Mouse (Mus musculus) lung, embryonic 14.5 days (tissue): ENCODE results near the gene Mon1a. TPM values are rescaled to one million over a fixed set of nuclear protein-coding genes. Genes with fewer than 3 reads are reported as not detected.

Experiments
- ATAC-seq: fragments of 200-750 bp; cut with Nextera tagmentation; 2 replicates; pipeline ENCODE4 v1.8.0; 2017; ENCODE audit warnings: mild to moderate bottlenecking, moderate TSS enrichment, moderate library complexity; ENCODE audit not compliant: insufficient read depth
- DNase-seq: peaks from one replicate; pipeline ENCODE4 v3.0.0-alpha.2; 2015
- H3K27ac ChIP-seq: fragments of 300-500 bp; sonication (generic); 2 replicates; pipeline ENCODE4 v1.5.1; 2014; ENCODE audit warnings: low read depth, mild to moderate bottlenecking, moderate library complexity
- H3K27me3 ChIP-seq: fragments of 300-500 bp; sonication (generic); 2 replicates; pipeline ENCODE4 v1.6.1; 2014; ENCODE audit warnings: low read length, control low read depth; ENCODE audit not compliant: insufficient read depth
- H3K36me3 ChIP-seq: fragments of 300-500 bp; sonication (generic); 2 replicates; pipeline ENCODE4 v1.6.1; 2014; ENCODE audit warnings: control low read depth; ENCODE audit not compliant: insufficient read depth
- H3K4me1 ChIP-seq: fragments of 300-500 bp; sonication (generic); 2 replicates; pipeline ENCODE4 v1.6.1; 2014; ENCODE audit warnings: antibody characterized with exemption, control low read depth; ENCODE audit not compliant: insufficient read depth
- H3K4me2 ChIP-seq: fragments of 300-500 bp; sonication (generic); 2 replicates; pipeline ENCODE4 v1.6.1; 2014; ENCODE audit warnings: mild to moderate bottlenecking
- H3K4me3 ChIP-seq: fragments of 300-500 bp; sonication (generic); 2 replicates; pipeline ENCODE4 v1.5.1; 2014; ENCODE audit warnings: low read depth, low read length
- H3K9ac ChIP-seq: fragments of 300-500 bp; sonication (generic); 2 replicates; pipeline ENCODE4 v1.6.1; 2014
- H3K9me3 ChIP-seq: fragments of 300-500 bp; sonication (generic); 2 replicates; pipeline ENCODE4 v1.6.1; 2016; ENCODE audit warnings: low read depth, low read length, control low read depth
- CTCF ChIP-seq: IDR thresholded peaks from 2 replicates; pipeline ENCODE4 v1.5.1; 2016; ENCODE audit warnings: antibody characterized with exemption, low read depth
- WGBS: fragments of 180-500 bp; shearing (Covaris S2); extraction: QIAGEN DNeasy Blood & Tissue Kit; methylation state at CpG from one replicate; pipeline ENCODE4 v1.1.7; 2014; 5-methylcytosine and 5-hydroxymethylcytosine counted together
- polyA plus RNA-seq: library from polyadenylated mRNA; unstranded; fragments of >200 nt; fragmentation: Nextera tagmentation; extraction: Ambion mirVana; gene quantifications from 2 replicates; pipeline ENCODE4 v1.2.1, GENCODE M21; 2014

Gene Mon1a
- polyA plus RNA-seq, 1 experiment from 2014 or later: 13.0 TPM

- H3K4me3 ChIP-seq: peak overlapping the region; percentile 36
- no peaks in the 10 kb centered on the region for H3K9me3 ChIP-seq
- no peak for TF ChIP-seq CTCF
- peaks cover 24% of the 10 kb centered on the region for H3K4me1 ChIP-seq
- peak overlapping the region; percentile 67 for H3K4me2 ChIP-seq
- ATAC-seq (no peak), DNase-seq (peak; percentile 24)
- no peak overlapping the region for H3K27ac ChIP-seq
- H3K9ac ChIP-seq: peak overlapping the region; percentile 62; the same call in 1 of the 2 replicates
- WGBS: 60% methylated on average over 14 of the region's 14 CpGs
- no peaks in the 10 kb centered on the region for H3K27me3 ChIP-seq
- H3K36me3 ChIP-seq: no peaks in the 10 kb centered on the region
These were observed 19.8 kb downstream of the Mon1a start for GRCm38 (mm10) chr9:107907801-107908120.

DNA sequence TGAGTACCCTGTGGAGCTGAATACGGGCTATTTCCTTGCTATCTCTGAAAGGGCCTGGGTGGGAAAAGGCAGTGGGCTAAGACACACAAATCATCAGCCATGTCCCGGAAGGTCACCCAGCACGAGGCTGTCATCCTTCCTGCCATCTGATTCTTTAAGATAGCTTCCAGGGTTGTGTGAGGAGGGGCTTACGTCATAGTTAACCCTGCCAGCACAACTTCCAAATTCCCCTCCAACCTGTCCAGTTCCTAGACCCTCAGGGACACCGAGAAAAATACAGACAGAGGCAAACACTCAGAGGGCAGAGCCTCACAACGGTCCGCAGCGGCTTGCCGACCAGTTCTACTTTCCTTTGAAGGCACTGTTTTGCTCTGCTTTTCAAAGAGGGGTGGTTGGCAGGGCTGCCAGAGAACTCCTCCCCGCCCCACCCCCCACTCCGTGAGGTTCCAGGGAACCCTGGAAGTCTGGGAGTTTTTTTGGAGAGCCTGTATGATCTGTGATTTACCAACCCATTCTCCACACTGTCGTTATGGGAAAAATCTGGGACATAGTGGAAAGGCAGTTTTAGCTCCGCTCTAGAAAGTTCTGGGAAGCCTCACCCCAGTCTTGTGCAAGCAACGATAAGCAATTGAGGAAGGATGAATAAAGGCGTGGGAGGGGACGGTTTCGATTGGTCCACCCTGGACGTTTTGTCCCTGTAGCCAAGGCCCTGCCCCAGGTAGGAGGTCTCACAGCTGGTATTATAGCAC, 20.6 kb downstream of the Mon1a start:
- peak overlapping the region; percentile 34 for H3K9ac ChIP-seq
- no peak for DNase-seq
- ATAC-seq: no peak
- H3K27me3 ChIP-seq: no peaks in the 10 kb centered on the region
- no peak overlapping the region; the same call in 1 of the 2 replicates for H3K27ac ChIP-seq
- H3K4me1 ChIP-seq: peaks cover 24% of the 10 kb centered on the region
- no peak for TF ChIP-seq CTCF
- H3K4me3 ChIP-seq: peak overlapping the region; percentile 36
- no peaks in the 10 kb centered on the region for H3K36me3 ChIP-seq
- peak overlapping the region; percentile 67 for H3K4me2 ChIP-seq
- 32% methylated on average over 18 of the region's 18 CpGs for whole genome bisulfite sequencing
- H3K9me3 ChIP-seq: no peaks in the 10 kb centered on the region

DNA sequence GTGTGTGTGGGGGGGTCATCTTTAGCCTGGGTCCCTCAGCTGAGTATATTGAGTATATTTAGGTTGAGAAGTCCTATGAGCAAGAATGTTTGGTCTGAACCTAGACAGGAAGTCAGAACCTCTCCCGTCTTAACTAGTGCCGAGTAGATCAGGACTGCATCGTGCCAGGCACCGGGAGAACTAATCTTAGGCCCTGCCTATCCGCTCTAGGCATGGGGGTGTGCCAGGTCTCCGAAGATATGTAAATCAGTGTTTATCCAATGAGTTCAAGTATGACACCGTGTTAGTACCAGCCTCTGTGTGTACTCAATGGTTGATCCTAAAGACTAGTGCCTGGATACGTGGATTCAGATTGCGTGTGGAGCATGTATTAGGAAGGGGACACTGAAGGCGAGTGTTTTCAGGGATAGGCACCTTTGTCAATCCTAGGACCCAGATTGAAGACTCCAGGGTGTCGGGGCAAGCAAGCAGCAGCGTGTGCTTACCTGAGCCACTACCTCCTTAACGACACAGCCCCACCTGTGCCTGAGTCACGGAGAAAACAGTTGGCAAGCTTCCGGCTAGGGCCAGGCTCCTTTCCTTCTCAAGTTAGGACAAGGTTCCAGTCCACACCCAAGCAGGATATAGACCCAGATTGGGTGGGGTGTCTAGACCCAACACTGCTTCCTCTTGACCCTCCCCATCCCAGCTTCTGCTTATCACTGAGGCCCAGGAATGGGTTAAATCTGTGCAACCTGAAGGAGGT, 22.2 kb downstream of the Mon1a start:
- no peaks in the 10 kb centered on the region for H3K36me3 ChIP-seq
- H3K27ac ChIP-seq: no peak overlapping the region
- no peak overlapping the region for H3K9ac ChIP-seq
- H3K4me2 ChIP-seq: peak overlapping the region; percentile 67
- DNase-seq (no peak), ATAC-seq (no peak)
- no peak overlapping the region for H3K4me3 ChIP-seq
- H3K27me3 ChIP-seq: no peaks in the 10 kb centered on the region
- no peak for TF ChIP-seq CTCF
- H3K9me3 ChIP-seq: no peaks in the 10 kb centered on the region
- H3K4me1 ChIP-seq: peaks cover 24% of the 10 kb centered on the region
- 76% methylated on average over 15 of the region's 15 CpGs for WGBS

DNA sequence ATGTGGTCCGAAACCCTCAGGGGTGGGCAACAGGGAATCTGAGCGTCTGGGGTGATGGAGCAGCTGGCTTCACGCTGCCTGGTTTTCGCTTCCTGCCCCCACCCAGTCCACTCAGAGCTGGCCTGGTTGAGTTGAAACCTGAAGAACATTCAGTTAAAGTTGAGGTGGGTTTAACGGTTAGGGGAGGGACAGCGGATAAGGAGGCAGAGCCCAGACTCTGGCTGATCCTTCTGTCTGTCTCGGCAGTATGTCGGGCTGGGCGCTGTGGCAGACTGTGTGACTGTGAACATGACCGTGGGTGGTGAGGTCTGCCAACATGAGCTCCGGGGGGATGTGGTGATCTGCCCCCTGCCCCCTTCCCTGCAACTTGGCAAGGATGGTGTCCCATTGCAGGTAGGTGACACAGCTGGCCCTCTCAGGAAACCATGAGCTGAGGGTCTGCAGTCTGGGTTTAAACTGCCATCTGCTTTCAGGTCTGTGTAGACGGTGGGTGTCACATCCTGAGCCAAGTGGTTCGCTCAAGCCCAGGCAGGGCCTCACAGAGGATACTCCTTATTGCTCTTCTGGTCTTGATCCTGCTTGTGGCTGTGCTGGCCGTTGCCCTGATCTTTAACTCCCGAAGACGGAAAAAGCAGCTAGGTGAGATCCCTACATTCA, 26.9 kb downstream of the Mon1a start:
- DNase-seq (no peak), ATAC-seq (no peak)
- Histone ChIP-seq H3K4me2 (no peak overlapping the region), H3K4me3 (no peak overlapping the region), H3K4me1 (0 out of 2 replicates have a peak, but pooled peaks cover 3% of the 10 kb centered on the region), H3K9me3 (no peaks in the 10 kb centered on the region), H3K27ac (no peak overlapping the region), H3K27me3 (no peaks in the 10 kb centered on the region), H3K36me3 (no peaks in the 10 kb centered on the region; the same call in 1 of the 2 replicates), H3K9ac (no peak overlapping the region)
- 63% methylated on average over 16 of the region's 16 CpGs for WGBS
- TF ChIP-seq CTCF: no peak

DNA sequence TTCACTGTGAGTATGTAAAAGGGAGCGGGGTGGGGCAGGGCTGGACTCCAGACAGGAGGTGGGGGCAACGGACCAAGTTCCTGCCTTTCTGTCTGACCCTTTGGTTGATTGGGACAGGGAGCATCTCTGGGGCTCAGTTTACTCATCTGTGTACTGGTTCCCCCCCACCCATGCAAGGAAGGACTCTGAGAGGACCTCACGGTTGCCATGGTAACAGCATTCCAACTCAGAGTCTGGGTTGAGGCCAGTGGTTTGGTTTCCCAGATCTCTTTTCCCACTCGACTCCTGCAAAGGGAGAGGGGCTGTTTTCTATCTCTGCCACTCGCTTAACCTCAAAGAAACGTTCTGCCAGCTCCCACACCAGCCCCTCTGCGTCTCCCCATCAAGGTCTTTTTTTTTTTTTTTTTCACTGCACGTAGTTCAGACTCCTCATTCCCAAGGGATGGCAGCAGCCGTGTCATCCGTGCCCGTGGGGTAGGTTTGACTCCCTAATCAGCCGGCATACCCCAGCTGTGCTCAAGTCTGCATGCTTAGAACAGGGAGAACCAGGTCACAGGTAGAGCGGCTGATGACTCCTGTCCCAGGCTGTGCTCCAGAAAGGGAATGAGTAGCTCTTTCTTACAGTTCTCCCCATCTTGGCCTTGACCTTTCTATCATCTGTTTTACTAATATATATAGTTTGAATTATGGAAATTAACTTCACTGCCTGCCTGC, 30.1 kb downstream of the Mon1a start:
- H3K36me3 ChIP-seq: no peaks in the 10 kb centered on the region; the same call in 1 of the 2 replicates
- TF ChIP-seq CTCF: no peak
- no peak overlapping the region for H3K9ac ChIP-seq
- no peaks in the 10 kb centered on the region for H3K27me3 ChIP-seq
- ATAC-seq: 0 out of 2 replicates have a peak, but pooled peaks have one; percentile 36
- WGBS: 27% methylated on average over 13 of the region's 13 CpGs
- H3K4me2 ChIP-seq: peak overlapping the region; percentile 13; the same call in 1 of the 2 replicates
- peak; percentile 86 for DNase-seq
- H3K27ac ChIP-seq: no peak overlapping the region
- no peaks in the 10 kb centered on the region for H3K4me1 ChIP-seq
- no peak overlapping the region for H3K4me3 ChIP-seq
- no peaks in the 10 kb centered on the region for H3K9me3 ChIP-seq

DNA sequence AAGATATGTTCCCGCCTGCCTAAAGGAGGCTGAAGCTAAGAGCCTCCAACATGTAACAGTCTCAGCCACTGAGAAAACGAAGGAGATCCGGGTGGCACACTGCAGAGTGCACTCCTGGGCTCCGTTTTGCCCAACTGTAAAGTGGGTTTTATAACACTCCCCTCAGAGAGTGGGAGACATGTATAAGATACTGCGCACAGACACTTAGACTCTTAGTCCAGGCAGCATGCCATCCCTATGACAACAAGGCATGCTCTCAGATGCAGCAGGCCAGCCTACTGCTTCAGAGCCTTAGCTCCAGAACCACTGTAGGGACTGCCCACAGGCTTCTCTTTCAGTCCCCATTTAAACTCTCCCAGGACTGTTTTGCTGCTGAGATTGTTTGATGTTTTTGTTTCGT, 30.9 kb downstream of the Mon1a start:
- 72% methylated on average over 6 of the region's 6 CpGs for WGBS
- Histone ChIP-seq H3K9me3 (no peaks in the 10 kb centered on the region), H3K36me3 (no peaks in the 10 kb centered on the region; the same call in 1 of the 2 replicates), H3K4me2 (no peak overlapping the region), H3K9ac (no peak overlapping the region), H3K4me3 (no peak overlapping the region), H3K27me3 (no peaks in the 10 kb centered on the region), H3K4me1 (no peaks in the 10 kb centered on the region), H3K27ac (no peak overlapping the region; the same call in 1 of the 2 replicates)
- ATAC-seq: no peak
- DNase-seq: no peak
- no peak for TF ChIP-seq CTCF
